Mouse (Mus musculus) forebrain, embryonic 15.5 days (tissue): ENCODE results near the gene Mgat4e. TPM values are rescaled to one million over a fixed set of nuclear protein-coding genes. Genes with fewer than 3 reads are reported as not detected.

Experiments
- ATAC-seq: fragments of 200-750 bp; cut with Nextera tagmentation; replicated peaks from 2 replicates; pipeline ENCODE4 v1.8.0; 2017; ENCODE audit warnings: mild to moderate bottlenecking, moderate TSS enrichment, moderate library complexity
- H3K27ac ChIP-seq: fragments of 300-500 bp; sonication (generic); replicated peaks from 2 replicates; pipeline ENCODE4 v1.5.1; 2015; ENCODE audit warnings: mild to moderate bottlenecking, inconsistent platforms
- H3K27me3 ChIP-seq: fragments of 300-500 bp; sonication (generic); 2 replicates; pipeline ENCODE4 v1.6.1; 2015; ENCODE audit warnings: inconsistent platforms
- H3K36me3 ChIP-seq: fragments of 300-500 bp; sonication (generic); 2 replicates; pipeline ENCODE4 v1.6.1; 2015; ENCODE audit warnings: mild to moderate bottlenecking, inconsistent platforms
- H3K4me1 ChIP-seq: fragments of 300-500 bp; sonication (generic); 2 replicates; pipeline ENCODE4 v1.6.1; 2015; ENCODE audit warnings: inconsistent platforms
- H3K4me2 ChIP-seq: fragments of 300-500 bp; sonication (generic); replicated peaks from 2 replicates; pipeline ENCODE4 v1.6.1; 2015; ENCODE audit warnings: mild to moderate bottlenecking, inconsistent platforms
- H3K4me3 ChIP-seq: fragments of 300-500 bp; sonication (generic); 2 replicates; pipeline ENCODE4 v1.5.1; 2015; ENCODE audit warnings: mild to moderate bottlenecking, inconsistent platforms
- H3K9ac ChIP-seq: fragments of 300-500 bp; sonication (generic); replicated peaks from 2 replicates; pipeline ENCODE4 v1.6.1; 2015; ENCODE audit warnings: mild to moderate bottlenecking, inconsistent platforms
- H3K9me3 ChIP-seq: fragments of 300-500 bp; sonication (generic); 2 replicates; pipeline ENCODE4 v1.6.1; 2016; ENCODE audit warnings: inconsistent platforms
- WGBS: fragments of 180-500 bp; shearing (Covaris S2); methylation state at CpG from one replicate; pipeline ENCODE4 v1.1.7; 2015; ENCODE audit warnings: mixed read lengths; 5-methylcytosine and 5-hydroxymethylcytosine counted together
- polyA plus RNA-seq: library from polyadenylated mRNA; unstranded; fragments of >200 nt; fragmentation: Nextera tagmentation; extraction: Ambion mirVana; gene quantifications from 2 replicates; pipeline ENCODE4 v1.2.1, GENCODE M21; 2015

Mgat4e gene
- not detected in 2 replicates for polyA plus RNA-seq

GRCm38 (mm10) chr1:134549632-134550132 is at the start of gene Mgat4e:
Mgat4e (minus strand) TSS chr1:134549682.
- H3K4me2 ChIP-seq = no peak within 1 kb of the TSS
- H3K9me3 ChIP-seq = no peaks in the 10 kb centered on the region
- H3K27ac ChIP-seq = no peak within 1 kb of the TSS
- WGBS = 66% methylated on average over 7 of the region's 7 CpGs
- no peaks in the 10 kb centered on the region for H3K4me1 ChIP-seq
- no peak for ATAC-seq
- H3K36me3 ChIP-seq = no peaks in the 10 kb centered on the region
- H3K27me3 ChIP-seq = 0 out of 2 replicates have a peak, but pooled peaks cover 4% of the 10 kb centered on the region
- H3K9ac ChIP-seq = no peak within 1 kb of the TSS
- no peak within 1 kb of the TSS for H3K4me3 ChIP-seq

GRCm38 (mm10) chr1:134597339-134598054 is 48.0 kb upstream of the Mgat4e start:
- WGBS = 92% methylated on average over 9 of the region's 9 CpGs
- H3K4me1 ChIP-seq = no peaks in the 10 kb centered on the region
- no peak overlapping the region for H3K4me3 ChIP-seq

GRCm38 (mm10) chr1:134591773-134592172 is 42.3 kb upstream of the Mgat4e start:
- H3K9me3 ChIP-seq = no peaks in the 10 kb centered on the region
- no peak overlapping the region for H3K27ac ChIP-seq
- H3K4me1 ChIP-seq = no peaks in the 10 kb centered on the region
- no peak for ATAC-seq
- peaks cover 60% of the 10 kb centered on the region for H3K36me3 ChIP-seq
- no peak overlapping the region for H3K4me2 ChIP-seq
- H3K27me3 ChIP-seq = no peaks in the 10 kb centered on the region
- no peak overlapping the region for H3K9ac ChIP-seq
- H3K4me3 ChIP-seq = no peak overlapping the region
- 94% methylated on average over 2 of the region's 2 CpGs for WGBS

More at GRCm38 (mm10) chr1:134597339-134598054, 48.0 kb upstream of the Mgat4e start:
- ATAC-seq = no peak
- no peak overlapping the region for H3K9ac ChIP-seq
- no peak overlapping the region for H3K27ac ChIP-seq
- H3K4me2 ChIP-seq = no peak overlapping the region
- H3K27me3 ChIP-seq = no peaks in the 10 kb centered on the region
- no peaks in the 10 kb centered on the region for H3K9me3 ChIP-seq
- H3K36me3 ChIP-seq = peaks cover 81% of the 10 kb centered on the region

GRCm38 (mm10) chr1:134589676-134590075 is 40.2 kb upstream of the Mgat4e start:
- Histone ChIP-seq H3K27me3 (no peaks in the 10 kb centered on the region), H3K4me2 (no peak overlapping the region), H3K36me3 (peaks cover 52% of the 10 kb centered on the region), H3K4me3 (no peak overlapping the region), H3K9ac (no peak overlapping the region), H3K27ac (no peak overlapping the region), H3K9me3 (no peaks in the 10 kb centered on the region), H3K4me1 (no peaks in the 10 kb centered on the region)
- no peak for ATAC-seq

GRCm38 (mm10) chr1:134583560-134583959 is 34.1 kb upstream of the Mgat4e start:
- Histone ChIP-seq H3K27ac (no peak overlapping the region), H3K4me3 (no peak overlapping the region), H3K4me1 (peaks cover 3% of the 10 kb centered on the region; the same call in 1 of the 2 replicates), H3K27me3 (no peaks in the 10 kb centered on the region), H3K9ac (no peak overlapping the region), H3K4me2 (no peak overlapping the region), H3K36me3 (peaks cover 20% of the 10 kb centered on the region), H3K9me3 (no peaks in the 10 kb centered on the region)
- WGBS = 81% methylated on average over 3 of the region's 3 CpGs
- ATAC-seq = no peak

- Histone ChIP-seq H3K27ac (no peak overlapping the region), H3K9ac (no peak overlapping the region)
- 94% methylated on average over 2 of the region's 2 CpGs for WGBS
Observed at GRCm38 (mm10) chr1:134580796-134581195, 31.3 kb upstream of the Mgat4e start.

GRCm38 (mm10) chr1:134577384-134578120 is 28.1 kb upstream of the Mgat4e start:
- Histone ChIP-seq H3K9me3 (no peaks in the 10 kb centered on the region), H3K4me3 (no peak overlapping the region), H3K36me3 (no peaks in the 10 kb centered on the region), H3K27ac (no peak overlapping the region), H3K4me2 (no peak overlapping the region), H3K27me3 (no peaks in the 10 kb centered on the region), H3K4me1 (peaks cover 8% of the 10 kb centered on the region; the same call in 1 of the 2 replicates), H3K9ac (no peak overlapping the region)
- 70% methylated on average over 6 of the region's 6 CpGs for WGBS
- ATAC-seq = no peak

More at GRCm38 (mm10) chr1:134580796-134581195, 31.3 kb upstream of the Mgat4e start:
- H3K27me3 ChIP-seq = no peaks in the 10 kb centered on the region
- H3K4me2 ChIP-seq = no peak overlapping the region
- no peaks in the 10 kb centered on the region for H3K9me3 ChIP-seq
- peaks cover 4% of the 10 kb centered on the region for H3K36me3 ChIP-seq
- H3K4me3 ChIP-seq = no peak overlapping the region
- ATAC-seq = no peak
- peaks cover 5% of the 10 kb centered on the region; the same call in 1 of the 2 replicates for H3K4me1 ChIP-seq

GRCm38 (mm10) chr1:134573932-134574315 is 24.4 kb upstream of the Mgat4e start:
- Histone ChIP-seq H3K9ac (no peak overlapping the region), H3K27me3 (no peaks in the 10 kb centered on the region), H3K4me2 (no peak overlapping the region), H3K27ac (no peak overlapping the region), H3K4me3 (no peak overlapping the region), H3K9me3 (no peaks in the 10 kb centered on the region), H3K36me3 (no peaks in the 10 kb centered on the region), H3K4me1 (peaks cover 19% of the 10 kb centered on the region)
- WGBS = 73% methylated on average over 5 of the region's 5 CpGs
- no peak for ATAC-seq

- Histone ChIP-seq H3K9ac (no peak overlapping the region), H3K4me2 (no peak overlapping the region), H3K36me3 (no peaks in the 10 kb centered on the region), H3K4me3 (no peak overlapping the region), H3K4me1 (peaks cover 19% of the 10 kb centered on the region), H3K9me3 (no peaks in the 10 kb centered on the region), H3K27me3 (no peaks in the 10 kb centered on the region), H3K27ac (no peak overlapping the region)
- 84% methylated on average over 1 of the region's 1 CpGs for WGBS
- no peak for ATAC-seq
Observed at GRCm38 (mm10) chr1:134573300-134573931, 23.9 kb upstream of the Mgat4e start.

GRCm38 (mm10) chr1:134570631-134571030 is 21.1 kb upstream of the Mgat4e start:
- Histone ChIP-seq H3K4me3 (no peak overlapping the region), H3K4me2 (no peak overlapping the region), H3K4me1 (peaks cover 20% of the 10 kb centered on the region), H3K36me3 (no peaks in the 10 kb centered on the region), H3K9me3 (no peaks in the 10 kb centered on the region), H3K27me3 (no peaks in the 10 kb centered on the region), H3K27ac (no peak overlapping the region), H3K9ac (no peak overlapping the region)
- ATAC-seq = no peak
- 68% methylated on average over 3 of the region's 3 CpGs for WGBS

GRCm38 (mm10) chr1:134570171-134570570 is 20.7 kb upstream of the Mgat4e start:
- ATAC-seq = no peak
- H3K9ac ChIP-seq = no peak overlapping the region
- H3K36me3 ChIP-seq = no peaks in the 10 kb centered on the region
- H3K27ac ChIP-seq = no peak overlapping the region
- no peaks in the 10 kb centered on the region for H3K9me3 ChIP-seq
- peaks cover 20% of the 10 kb centered on the region for H3K4me1 ChIP-seq
- no peak overlapping the region for H3K4me3 ChIP-seq
- no peaks in the 10 kb centered on the region for H3K27me3 ChIP-seq
- no peak overlapping the region for H3K4me2 ChIP-seq
- WGBS = 94% methylated on average over 9 of the region's 9 CpGs

GRCm38 (mm10) chr1:134567511-134567910 is 18.0 kb upstream of the Mgat4e start:
- 51% methylated on average over 1 of the region's 1 CpGs for WGBS
- Histone ChIP-seq H3K27ac (no peak overlapping the region), H3K4me3 (no peak overlapping the region), H3K9me3 (no peaks in the 10 kb centered on the region), H3K27me3 (no peaks in the 10 kb centered on the region), H3K36me3 (no peaks in the 10 kb centered on the region), H3K4me1 (peaks cover 31% of the 10 kb centered on the region), H3K9ac (no peak overlapping the region), H3K4me2 (no peak overlapping the region)
- no peak for ATAC-seq
